Mouse (Mus musculus): Measurements from ENCODE around the gene Fermt1. TPM values are rescaled to one million over a fixed set of nuclear protein-coding genes. Genes with fewer than 3 reads are reported as not detected.

Gene Fermt1
- polyA plus RNA-seq, 1 experiment from 2014 or later = not detected

GRCm38 (mm10) chr2:132901636-132902035 is 44.1 kb downstream of the Fermt1 start:
- WGBS = 66% methylated on average over 4 of the region's 4 CpGs
- Histone ChIP-seq H3K27me3 (ENCODE audit: control insufficient read depth, insufficient read depth, low read depth, low read length) (no peaks in the 10 kb centered on the region), H3K4me2 (ENCODE audit: low read length) (no peak overlapping the region), H3K36me3 (ENCODE audit: control insufficient read depth, insufficient read depth, low read length) (no peaks in the 10 kb centered on the region), H3K9ac (ENCODE audit: low read depth, low read length) (no peak overlapping the region), H3K4me3 (ENCODE audit: low read depth, low read length) (no peak overlapping the region), H3K9me3 (replicated peaks; ENCODE audit: control insufficient read depth, low read length, poor library complexity, severe bottlenecking) (no peaks in the 10 kb centered on the region), H3K27ac (ENCODE audit: low read length) (no peak overlapping the region), H3K4me1 (ENCODE audit: control insufficient read depth, insufficient read depth, low read length) (no peaks in the 10 kb centered on the region)
- no peak for ATAC-seq

GRCm38 (mm10) chr2:132900596-132900995 is 45.1 kb downstream of the Fermt1 start:
- Histone ChIP-seq H3K4me3 (ENCODE audit: low read depth, low read length) (no peak overlapping the region), H3K27me3 (ENCODE audit: control insufficient read depth, insufficient read depth, low read depth, low read length) (no peaks in the 10 kb centered on the region), H3K36me3 (ENCODE audit: control insufficient read depth, insufficient read depth, low read length) (no peaks in the 10 kb centered on the region), H3K4me2 (ENCODE audit: low read length) (no peak overlapping the region), H3K9me3 (replicated peaks; ENCODE audit: control insufficient read depth, low read length, poor library complexity, severe bottlenecking) (no peaks in the 10 kb centered on the region), H3K4me1 (ENCODE audit: control insufficient read depth, insufficient read depth, low read length) (no peaks in the 10 kb centered on the region), H3K9ac (ENCODE audit: low read depth, low read length) (no peak overlapping the region), H3K27ac (ENCODE audit: low read length) (no peak overlapping the region)
- ATAC-seq = no peak
- WGBS = 86% methylated on average over 1 of the region's 1 CpGs

- no peak overlapping the region for H3K4me3 ChIP-seq (ENCODE audit: low read depth, low read length)
- H3K4me1 ChIP-seq (ENCODE audit: control insufficient read depth, insufficient read depth, low read length) = no peaks in the 10 kb centered on the region
- H3K27ac ChIP-seq (ENCODE audit: low read length) = no peak overlapping the region
- no peak overlapping the region for H3K4me2 ChIP-seq (ENCODE audit: low read length)
- ATAC-seq = no peak
- H3K9ac ChIP-seq (ENCODE audit: low read depth, low read length) = no peak overlapping the region
- WGBS = 74% methylated on average over 1 of the region's 1 CpGs
- no peaks in the 10 kb centered on the region for H3K36me3 ChIP-seq (ENCODE audit: control insufficient read depth, insufficient read depth, low read length)
- H3K27me3 ChIP-seq (ENCODE audit: control insufficient read depth, insufficient read depth, low read depth, low read length) = no peaks in the 10 kb centered on the region
- H3K9me3 ChIP-seq (replicated peaks; ENCODE audit: control insufficient read depth, low read length, poor library complexity, severe bottlenecking) = no peaks in the 10 kb centered on the region
These were observed 47.5 kb downstream of the Fermt1 start for GRCm38 (mm10) chr2:132898211-132898610.

GRCm38 (mm10) chr2:132893826-132894225 is 51.9 kb downstream of the Fermt1 start:
- H3K27me3 ChIP-seq (ENCODE audit: control insufficient read depth, insufficient read depth, low read depth, low read length) = no peaks in the 10 kb centered on the region
- WGBS = 89% methylated on average over 5 of the region's 5 CpGs
- no peaks in the 10 kb centered on the region for H3K4me1 ChIP-seq (ENCODE audit: control insufficient read depth, insufficient read depth, low read length)
- H3K27ac ChIP-seq (ENCODE audit: low read length) = no peak overlapping the region
- no peaks in the 10 kb centered on the region for H3K36me3 ChIP-seq (ENCODE audit: control insufficient read depth, insufficient read depth, low read length)
- no peak overlapping the region for H3K4me2 ChIP-seq (ENCODE audit: low read length)
- no peaks in the 10 kb centered on the region for H3K9me3 ChIP-seq (replicated peaks; ENCODE audit: control insufficient read depth, low read length, poor library complexity, severe bottlenecking)
- no peak for ATAC-seq
- H3K4me3 ChIP-seq (ENCODE audit: low read depth, low read length) = no peak overlapping the region
- no peak overlapping the region for H3K9ac ChIP-seq (ENCODE audit: low read depth, low read length)

GRCm38 (mm10) chr2:132885312-132885711 is 60.4 kb downstream of the Fermt1 start:
- Histone ChIP-seq H3K27me3 (ENCODE audit: control insufficient read depth, insufficient read depth, low read depth, low read length) (peaks cover 14% of the 10 kb centered on the region), H3K4me3 (ENCODE audit: low read depth, low read length) (no peak overlapping the region), H3K4me2 (ENCODE audit: low read length) (no peak overlapping the region), H3K9me3 (replicated peaks; ENCODE audit: control insufficient read depth, low read length, poor library complexity, severe bottlenecking) (no peaks in the 10 kb centered on the region), H3K4me1 (ENCODE audit: control insufficient read depth, insufficient read depth, low read length) (0 out of 2 replicates have a peak, but pooled peaks cover 2% of the 10 kb centered on the region), H3K9ac (ENCODE audit: low read depth, low read length) (no peak overlapping the region), H3K36me3 (ENCODE audit: control insufficient read depth, insufficient read depth, low read length) (no peaks in the 10 kb centered on the region), H3K27ac (ENCODE audit: low read length) (no peak overlapping the region)
- no peak for ATAC-seq
- WGBS = 93% methylated on average over 7 of the region's 7 CpGs

GRCm38 (mm10) chr2:132884303-132884967 is 61.3 kb downstream of the Fermt1 start:
- Histone ChIP-seq H3K9me3 (replicated peaks; ENCODE audit: control insufficient read depth, low read length, poor library complexity, severe bottlenecking) (no peaks in the 10 kb centered on the region), H3K4me2 (ENCODE audit: low read length) (no peak overlapping the region), H3K9ac (ENCODE audit: low read depth, low read length) (no peak overlapping the region), H3K27ac (ENCODE audit: low read length) (no peak overlapping the region), H3K27me3 (ENCODE audit: control insufficient read depth, insufficient read depth, low read depth, low read length) (peaks cover 15% of the 10 kb centered on the region), H3K4me3 (ENCODE audit: low read depth, low read length) (no peak overlapping the region), H3K36me3 (ENCODE audit: control insufficient read depth, insufficient read depth, low read length) (no peaks in the 10 kb centered on the region), H3K4me1 (ENCODE audit: control insufficient read depth, insufficient read depth, low read length) (peaks cover 6% of the 10 kb centered on the region; the same call in 1 of the 2 replicates)
- no peak for ATAC-seq
- 84% methylated on average over 8 of the region's 8 CpGs for WGBS

GRCm38 (mm10) chr2:132880844-132881645 is 64.7 kb downstream of the Fermt1 start, which contains the start of gene Lrrn4:
Gene Lrrn4 (minus strand): TSS chr2:132880891.
- H3K27me3 ChIP-seq (ENCODE audit: control insufficient read depth, insufficient read depth, low read depth, low read length) = peaks cover 28% of the 10 kb centered on the region
- H3K4me2 ChIP-seq (ENCODE audit: low read length) = peak within 1 kb of the TSS; percentile 58
- no peaks in the 10 kb centered on the region for H3K9me3 ChIP-seq (replicated peaks; ENCODE audit: control insufficient read depth, low read length, poor library complexity, severe bottlenecking)
- peak within 1 kb of the TSS; percentile 68 for H3K9ac ChIP-seq (ENCODE audit: low read depth, low read length)
- H3K4me1 ChIP-seq (ENCODE audit: control insufficient read depth, insufficient read depth, low read length) = peaks cover 6% of the 10 kb centered on the region; the same call in 1 of the 2 replicates
- H3K27ac ChIP-seq (ENCODE audit: low read length) = no peak within 1 kb of the TSS
- no peak for ATAC-seq
- WGBS = 4% methylated on average over 12 of the region's 12 CpGs
- no peaks in the 10 kb centered on the region for H3K36me3 ChIP-seq (ENCODE audit: control insufficient read depth, insufficient read depth, low read length)
- H3K4me3 ChIP-seq (ENCODE audit: low read depth, low read length) = peak within 1 kb of the TSS; percentile 46

- no peak overlapping the region for H3K27ac ChIP-seq (ENCODE audit: low read length)
- H3K36me3 ChIP-seq (ENCODE audit: control insufficient read depth, insufficient read depth, low read length) = no peaks in the 10 kb centered on the region
- H3K4me3 ChIP-seq (ENCODE audit: low read depth, low read length) = peak overlapping the region; percentile 46
- WGBS = under 1% methylated on average over 58 of the region's 58 CpGs
- peaks cover 28% of the 10 kb centered on the region for H3K27me3 ChIP-seq (ENCODE audit: control insufficient read depth, insufficient read depth, low read depth, low read length)
- H3K9ac ChIP-seq (ENCODE audit: low read depth, low read length) = peak overlapping the region; percentile 68
- H3K9me3 ChIP-seq (replicated peaks; ENCODE audit: control insufficient read depth, low read length, poor library complexity, severe bottlenecking) = no peaks in the 10 kb centered on the region
- peak; percentile 89 for ATAC-seq
- peak overlapping the region; percentile 58 for H3K4me2 ChIP-seq (ENCODE audit: low read length)
- peaks cover 6% of the 10 kb centered on the region; the same call in 1 of the 2 replicates for H3K4me1 ChIP-seq (ENCODE audit: control insufficient read depth, insufficient read depth, low read length)
These were observed 66.3 kb downstream of the Fermt1 start for GRCm38 (mm10) chr2:132879261-132880044.
